Mouse (Mus musculus): ENCODE results near the gene Pip4k2a. TPM values are rescaled to one million over a fixed set of nuclear protein-coding genes. Genes with fewer than 3 reads are reported as not detected.

Pip4k2a gene
- polyA plus RNA-seq, 1 experiment from 2014 or later = 7.5 TPM

DNA sequence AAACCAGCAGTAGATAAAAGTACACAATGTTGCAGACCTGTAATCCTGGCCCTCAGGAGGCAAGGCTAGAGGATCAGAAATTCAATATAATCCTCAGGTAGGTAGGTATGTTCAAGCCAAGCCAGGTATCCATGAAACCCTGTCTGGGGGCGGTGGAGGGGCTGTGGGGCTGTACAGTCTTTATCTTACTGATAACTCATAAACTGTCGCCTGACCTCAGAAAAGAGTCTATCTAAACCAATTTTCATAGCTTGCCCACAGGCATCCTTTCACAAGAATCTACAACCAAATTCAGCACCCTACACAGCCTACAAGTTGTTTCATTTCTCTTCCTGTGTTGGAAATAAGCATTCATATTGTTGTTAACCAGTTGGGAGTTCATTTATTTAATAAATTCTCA lies 1.5 kb upstream of the Pip4k2a start:
- Histone ChIP-seq H3K9ac (no peak overlapping the region), H3K36me3 (no peaks in the 10 kb centered on the region), H3K9me3 (no peaks in the 10 kb centered on the region), H3K27ac (no peak overlapping the region), H3K4me1 (peaks cover 17% of the 10 kb centered on the region), H3K4me3 (no peak overlapping the region), H3K4me2 (no peak overlapping the region), H3K27me3 (no peaks in the 10 kb centered on the region)
- 87% methylated on average over 2 of the region's 2 CpGs for whole genome bisulfite sequencing
- no peak for ATAC-seq (ENCODE audit: insufficient number of reproducible peaks, insufficient read depth, low FRiP score, low TSS enrichment, low read depth)

DNA sequence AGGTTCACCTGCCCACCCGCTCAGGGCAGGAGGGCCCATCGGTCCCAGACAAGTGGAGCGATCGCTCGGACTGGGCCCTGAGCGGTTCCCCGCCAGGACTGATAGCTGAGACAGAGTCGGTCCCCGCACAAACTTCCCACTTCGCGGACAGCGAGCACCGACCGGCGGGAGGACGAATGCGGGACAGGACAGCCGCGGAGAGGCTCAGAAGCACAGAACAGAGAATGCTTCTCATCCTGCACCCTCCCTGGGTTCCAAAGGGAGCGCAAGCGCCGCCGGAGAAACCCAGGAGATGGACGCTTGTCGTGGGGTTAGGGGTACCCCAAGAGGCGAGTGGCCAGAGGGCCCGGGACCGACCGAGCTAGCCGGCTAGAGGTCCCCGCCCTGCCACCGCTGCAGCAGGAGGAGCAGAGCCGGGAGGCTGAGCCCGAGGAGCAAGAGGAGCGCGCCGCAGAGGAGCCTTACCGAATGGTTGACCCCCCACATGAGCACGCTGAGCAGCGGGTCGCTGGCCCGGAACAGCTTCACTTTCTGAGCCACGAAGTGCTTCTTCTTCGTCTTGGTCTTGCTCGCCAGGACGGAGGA lies 447 bp downstream of the Pip4k2a start:
- no peaks in the 10 kb centered on the region for H3K27me3 ChIP-seq
- peak overlapping the region; percentile 97 for H3K4me2 ChIP-seq
- H3K9me3 ChIP-seq = no peaks in the 10 kb centered on the region
- H3K9ac ChIP-seq = peak overlapping the region; percentile 83
- peak; percentile 50; the same call in 1 of the 2 replicates for ATAC-seq (ENCODE audit: insufficient number of reproducible peaks, insufficient read depth, low FRiP score, low TSS enrichment, low read depth)
- under 1% methylated on average over 46 of the region's 46 CpGs for WGBS
- H3K27ac ChIP-seq = peak overlapping the region; percentile 89
- H3K4me1 ChIP-seq = peaks cover 21% of the 10 kb centered on the region
- no peaks in the 10 kb centered on the region for H3K36me3 ChIP-seq
- H3K4me3 ChIP-seq = peak overlapping the region; percentile 77

DNA sequence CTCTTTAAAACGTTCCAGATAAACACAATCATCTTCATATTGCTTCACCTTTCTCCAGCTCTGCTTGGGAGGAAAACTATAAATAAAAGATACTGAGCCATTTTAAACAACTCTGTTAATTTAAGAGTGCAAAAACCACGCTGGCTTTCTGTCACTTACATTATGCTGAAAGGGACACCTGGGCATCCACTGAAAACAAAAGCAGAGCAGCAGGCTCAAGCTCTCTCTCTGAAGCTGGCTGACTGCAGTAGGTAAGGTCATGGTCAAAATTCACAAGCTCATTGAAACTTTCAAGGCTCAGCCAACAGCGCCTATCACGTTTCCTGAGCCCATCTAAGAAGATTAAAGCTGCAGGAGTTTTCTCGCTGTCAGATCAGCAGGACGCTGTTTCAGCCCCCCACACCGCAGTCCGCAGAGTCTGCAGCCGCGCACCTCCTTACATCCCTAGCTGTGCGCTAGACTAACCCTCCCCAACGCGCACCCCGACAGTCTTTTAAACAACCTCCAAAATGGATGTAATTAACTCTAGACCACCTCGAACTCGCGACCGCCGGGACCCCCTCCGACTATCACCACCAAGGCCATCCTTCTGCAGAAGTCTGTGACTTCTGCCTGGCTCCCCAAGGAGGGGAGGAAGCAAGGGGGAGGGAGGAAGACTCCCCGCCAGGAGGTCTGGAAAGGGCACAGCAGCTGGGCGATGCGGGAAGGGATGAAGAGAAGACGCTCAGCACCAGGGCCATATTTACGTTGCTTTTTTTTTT lies 1.3 kb downstream of the Pip4k2a start:
- Histone ChIP-seq H3K9ac (peak overlapping the region; percentile 83), H3K4me2 (peak overlapping the region; percentile 97), H3K36me3 (no peaks in the 10 kb centered on the region), H3K4me1 (peaks cover 21% of the 10 kb centered on the region), H3K4me3 (peak overlapping the region; percentile 77), H3K27ac (no peak overlapping the region), H3K27me3 (no peaks in the 10 kb centered on the region), H3K9me3 (no peaks in the 10 kb centered on the region)
- under 1% methylated on average over 25 of the region's 25 CpGs for WGBS
- no peak for ATAC-seq (ENCODE audit: insufficient number of reproducible peaks, insufficient read depth, low FRiP score, low TSS enrichment, low read depth)

DNA sequence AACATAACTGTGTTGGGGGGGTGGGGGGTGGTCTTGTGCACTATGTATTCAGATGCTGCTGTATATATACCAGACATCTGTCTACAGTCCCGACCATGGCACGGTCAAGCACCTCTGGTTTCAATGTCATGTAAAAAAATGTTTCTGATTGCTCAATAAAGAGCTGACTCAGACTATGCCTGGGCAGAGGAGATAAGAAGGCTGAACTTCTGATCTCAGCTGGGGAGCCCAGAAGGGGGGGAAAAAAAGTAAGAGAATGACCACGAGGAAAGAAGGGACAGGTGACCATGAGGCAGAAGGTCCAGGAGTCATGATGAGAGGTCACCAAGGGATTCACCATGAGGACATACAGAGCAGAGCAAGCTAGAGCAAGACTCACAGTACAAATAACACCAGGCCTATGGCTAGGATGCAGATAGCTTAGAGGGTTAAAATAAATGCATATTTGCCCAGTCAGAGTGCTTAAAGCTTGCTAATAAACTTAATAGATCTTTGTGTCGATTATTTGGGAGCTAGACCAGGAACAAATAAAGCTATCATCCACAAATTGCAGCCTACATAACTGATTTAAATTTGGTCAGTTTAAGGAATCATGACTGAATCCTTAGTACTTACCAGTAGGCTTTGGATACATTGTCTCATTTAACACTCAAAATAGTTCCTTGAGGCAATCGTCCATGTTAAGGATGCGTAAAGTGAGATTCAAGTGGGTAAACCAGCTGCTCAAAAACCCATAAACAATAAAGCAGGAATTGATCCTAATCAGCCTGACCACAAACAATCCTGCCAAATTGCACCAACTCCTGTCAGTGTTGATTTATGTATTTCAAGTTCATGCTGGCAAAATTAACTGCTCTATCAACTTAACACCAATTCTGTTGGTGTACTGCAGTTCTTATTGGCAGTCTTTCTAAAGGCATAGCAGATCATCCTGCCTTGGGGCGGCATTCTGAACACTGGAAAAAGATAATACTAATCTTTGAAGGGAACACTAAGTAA lies 5.1 kb downstream of the Pip4k2a start:
- no peak for ATAC-seq (ENCODE audit: insufficient number of reproducible peaks, insufficient read depth, low FRiP score, low TSS enrichment, low read depth)

DNA sequence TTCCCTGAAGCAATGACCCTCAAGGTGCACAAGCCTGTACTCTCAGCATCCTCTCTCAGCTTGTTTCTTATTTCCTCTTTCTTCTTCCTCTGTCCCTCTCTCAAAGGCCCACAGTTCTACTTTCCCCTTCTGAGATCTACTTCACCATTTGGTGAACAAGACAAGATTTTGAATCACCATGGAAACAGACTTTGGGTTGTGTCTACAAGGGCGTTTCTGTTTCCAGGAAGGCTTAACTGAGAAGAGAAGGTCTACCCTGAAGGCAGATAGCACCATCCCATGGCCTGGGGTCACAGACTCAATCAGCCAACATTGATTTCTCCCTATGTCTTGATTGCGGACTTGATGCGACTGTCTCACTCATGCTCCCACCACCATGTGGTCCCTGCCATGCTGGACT lies 9.0 kb downstream of the Pip4k2a start:
- Histone ChIP-seq H3K9ac (no peak overlapping the region), H3K4me1 (peaks cover under 1% of the 10 kb centered on the region; the same call in 1 of the 2 replicates), H3K36me3 (no peaks in the 10 kb centered on the region), H3K27ac (no peak overlapping the region), H3K9me3 (no peaks in the 10 kb centered on the region), H3K4me3 (no peak overlapping the region), H3K4me2 (no peak overlapping the region), H3K27me3 (no peaks in the 10 kb centered on the region)
- WGBS = 83% methylated on average over 3 of the region's 3 CpGs
- no peak for ATAC-seq (ENCODE audit: insufficient number of reproducible peaks, insufficient read depth, low FRiP score, low TSS enrichment, low read depth)

More for the DNA sequence above, 5.1 kb downstream of the Pip4k2a start:
- Histone ChIP-seq H3K9me3 (no peaks in the 10 kb centered on the region), H3K27ac (no peak overlapping the region), H3K36me3 (no peaks in the 10 kb centered on the region), H3K4me2 (no peak overlapping the region), H3K4me3 (no peak overlapping the region), H3K9ac (no peak overlapping the region), H3K27me3 (no peaks in the 10 kb centered on the region), H3K4me1 (peaks cover 18% of the 10 kb centered on the region)
- 75% methylated on average over 7 of the region's 7 CpGs for WGBS

DNA sequence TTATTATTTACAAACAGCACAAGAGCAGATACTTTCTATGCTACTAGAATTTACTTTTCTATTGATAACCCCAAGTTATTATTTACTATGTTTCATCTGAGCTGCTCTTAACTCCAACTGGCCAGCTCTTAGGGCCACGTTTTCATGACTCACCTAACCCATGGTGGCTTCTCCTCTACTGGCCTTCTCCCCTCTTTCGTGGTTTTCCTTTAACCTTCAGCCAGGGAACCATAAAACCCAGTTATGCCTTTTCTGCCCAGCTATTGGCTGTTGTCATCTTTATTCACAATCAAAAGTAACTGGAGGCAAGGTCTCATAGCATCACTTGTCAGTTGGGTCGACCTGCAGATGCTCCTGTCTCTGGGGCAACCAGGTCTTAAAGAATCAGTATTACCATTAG lies 12.4 kb downstream of the Pip4k2a start:
- WGBS = 81% methylated on average over 3 of the region's 3 CpGs
- ATAC-seq (ENCODE audit: insufficient number of reproducible peaks, insufficient read depth, low FRiP score, low TSS enrichment, low read depth) = no peak
- Histone ChIP-seq H3K9ac (no peak overlapping the region), H3K4me3 (no peak overlapping the region), H3K4me2 (no peak overlapping the region), H3K27me3 (no peaks in the 10 kb centered on the region), H3K27ac (no peak overlapping the region), H3K4me1 (no peaks in the 10 kb centered on the region), H3K9me3 (no peaks in the 10 kb centered on the region), H3K36me3 (no peaks in the 10 kb centered on the region)

DNA sequence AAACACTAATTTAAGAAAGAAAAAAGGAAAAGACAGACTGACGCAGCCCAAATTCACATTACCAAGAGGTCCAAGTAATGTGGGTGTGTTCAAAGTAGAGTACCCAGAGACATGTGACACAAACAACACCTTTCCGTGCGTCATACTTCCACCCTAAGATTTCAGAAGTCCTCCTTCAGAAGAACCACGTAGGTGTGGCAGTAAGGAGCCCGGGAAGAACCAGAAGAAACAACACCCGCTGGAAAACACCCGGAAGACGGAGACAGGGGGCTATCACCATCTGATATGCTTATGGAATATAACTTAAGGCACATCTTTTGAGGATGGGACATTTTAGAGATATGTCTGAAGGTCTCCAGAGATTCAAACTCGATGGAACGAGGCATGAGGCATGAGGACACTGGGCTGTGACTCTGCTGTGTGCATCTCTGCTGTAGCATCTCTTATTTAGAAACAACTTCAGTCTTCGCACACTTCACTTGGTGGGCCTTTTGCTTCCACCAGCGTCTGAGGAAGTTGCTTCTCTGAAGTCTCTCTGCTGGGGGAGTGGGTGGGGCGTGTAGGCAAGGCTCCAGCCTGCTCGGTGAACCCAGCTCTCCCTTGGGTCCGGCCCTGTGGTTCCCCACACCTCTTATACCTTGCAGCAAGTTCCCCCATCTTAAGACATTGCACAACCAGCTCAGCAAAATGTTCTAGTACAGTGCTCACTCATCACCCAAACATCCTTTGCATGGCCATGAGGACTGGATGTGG lies 13.7 kb downstream of the Pip4k2a start:
- Histone ChIP-seq H3K27ac (no peak overlapping the region), H3K27me3 (no peaks in the 10 kb centered on the region), H3K9ac (no peak overlapping the region), H3K4me3 (no peak overlapping the region), H3K4me1 (peaks cover 6% of the 10 kb centered on the region; the same call in 1 of the 2 replicates), H3K9me3 (no peaks in the 10 kb centered on the region), H3K36me3 (no peaks in the 10 kb centered on the region), H3K4me2 (no peak overlapping the region)
- no peak for ATAC-seq (ENCODE audit: insufficient number of reproducible peaks, insufficient read depth, low FRiP score, low TSS enrichment, low read depth)
- WGBS = 92% methylated on average over 15 of the region's 15 CpGs

DNA sequence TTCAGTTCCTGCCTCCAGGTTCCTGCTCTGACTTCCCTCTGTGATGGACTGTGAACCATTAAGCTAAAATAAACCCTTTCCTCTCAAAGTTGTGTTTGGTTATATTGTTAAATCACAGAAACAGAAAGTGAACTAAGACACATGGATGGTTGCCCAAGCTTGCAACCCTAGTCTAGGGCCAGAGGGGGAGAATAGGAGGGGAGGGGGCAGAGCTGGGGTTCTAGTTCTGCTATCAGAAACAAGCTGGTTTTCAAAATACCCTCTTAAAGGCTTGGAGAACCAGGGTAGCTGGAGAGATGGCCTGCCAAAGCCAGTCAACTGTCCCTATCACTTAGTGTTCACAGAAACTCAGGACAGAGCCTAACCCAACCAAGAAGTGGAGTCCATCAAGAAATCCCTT lies 14.4 kb downstream of the Pip4k2a start:
- ATAC-seq (ENCODE audit: insufficient number of reproducible peaks, insufficient read depth, low FRiP score, low TSS enrichment, low read depth) = no peak
- Histone ChIP-seq H3K4me1 (peaks cover 6% of the 10 kb centered on the region; the same call in 1 of the 2 replicates), H3K9me3 (no peaks in the 10 kb centered on the region), H3K36me3 (no peaks in the 10 kb centered on the region), H3K27me3 (no peaks in the 10 kb centered on the region), H3K9ac (no peak overlapping the region), H3K27ac (no peak overlapping the region), H3K4me2 (no peak overlapping the region), H3K4me3 (no peak overlapping the region)

DNA sequence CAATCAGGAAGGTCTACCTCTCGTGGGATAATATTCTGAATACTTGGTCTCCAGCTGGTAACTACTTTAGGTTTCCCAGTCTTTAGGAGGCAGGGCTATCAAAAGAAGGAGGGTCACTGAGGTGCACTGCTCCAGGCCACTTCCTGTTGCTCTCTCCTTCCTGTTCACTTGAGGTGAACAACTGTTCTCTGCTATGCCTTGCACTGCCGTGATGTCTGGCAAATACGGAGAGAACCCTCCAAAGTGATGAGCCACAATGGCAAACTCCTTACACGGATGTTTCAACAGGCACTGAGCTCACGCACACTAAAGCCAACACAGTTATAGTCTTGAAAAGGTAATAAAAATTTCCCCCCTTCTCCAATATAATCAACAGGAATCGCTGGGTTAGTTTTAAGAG lies 15.3 kb downstream of the Pip4k2a start:
- no peak overlapping the region for H3K4me2 ChIP-seq
- H3K27ac ChIP-seq = no peak overlapping the region
- H3K4me3 ChIP-seq = no peak overlapping the region
- H3K36me3 ChIP-seq = no peaks in the 10 kb centered on the region
- no peak for ATAC-seq (ENCODE audit: insufficient number of reproducible peaks, insufficient read depth, low FRiP score, low TSS enrichment, low read depth)
- H3K9me3 ChIP-seq = no peaks in the 10 kb centered on the region
- peaks cover 6% of the 10 kb centered on the region; the same call in 1 of the 2 replicates for H3K4me1 ChIP-seq
- H3K9ac ChIP-seq = no peak overlapping the region
- H3K27me3 ChIP-seq = no peaks in the 10 kb centered on the region
- 71% methylated on average over 6 of the region's 6 CpGs for WGBS

DNA sequence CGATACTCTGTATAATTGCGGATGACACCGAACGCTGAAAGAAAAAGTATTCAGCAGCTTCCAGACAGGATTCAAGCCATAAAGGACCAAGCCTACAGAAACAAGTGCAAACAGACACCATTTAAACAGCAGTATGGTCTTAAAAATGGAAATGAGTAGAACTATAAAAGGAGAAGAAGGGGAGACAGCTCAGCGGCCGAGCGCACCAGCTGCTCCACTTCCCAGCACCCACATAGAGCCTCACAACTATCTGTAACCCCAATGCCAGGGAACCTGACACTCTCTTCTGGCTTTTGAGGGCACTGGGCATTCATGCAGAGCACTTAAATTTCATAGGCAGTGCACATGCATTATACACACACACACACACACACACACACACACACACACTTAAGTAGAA lies 18.3 kb downstream of the Pip4k2a start:
- H3K4me3 ChIP-seq = no peak overlapping the region
- no peaks in the 10 kb centered on the region for H3K9me3 ChIP-seq
- no peak overlapping the region for H3K27ac ChIP-seq
- peaks cover 11% of the 10 kb centered on the region; the same call in 1 of the 2 replicates for H3K4me1 ChIP-seq
- no peak for ATAC-seq (ENCODE audit: insufficient number of reproducible peaks, insufficient read depth, low FRiP score, low TSS enrichment, low read depth)
- WGBS = 90% methylated on average over 7 of the region's 7 CpGs
- no peak overlapping the region for H3K4me2 ChIP-seq
- H3K36me3 ChIP-seq = no peaks in the 10 kb centered on the region
- no peaks in the 10 kb centered on the region for H3K27me3 ChIP-seq
- no peak overlapping the region for H3K9ac ChIP-seq

DNA sequence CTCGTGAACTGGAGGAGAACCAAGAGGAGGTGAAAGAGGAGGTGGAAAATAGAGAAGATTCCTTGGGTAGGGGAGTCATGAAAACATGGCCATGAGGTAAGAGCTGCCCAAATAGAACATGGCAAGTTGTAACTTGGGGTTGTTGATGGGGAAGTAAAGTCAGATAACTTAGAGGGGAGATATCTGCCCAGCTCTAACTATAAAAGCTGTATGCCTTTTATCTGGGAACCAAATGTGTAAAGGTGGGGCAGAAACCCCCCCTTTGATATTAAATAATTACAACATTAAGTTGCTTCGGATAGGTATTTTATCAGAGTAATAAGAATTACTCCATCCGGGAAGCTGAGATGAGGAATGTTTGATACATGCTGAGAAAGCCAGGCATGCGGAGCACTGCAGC lies 18.9 kb downstream of the Pip4k2a start:
- ATAC-seq (ENCODE audit: insufficient number of reproducible peaks, insufficient read depth, low FRiP score, low TSS enrichment, low read depth) = no peak
- no peak overlapping the region for H3K4me2 ChIP-seq
- H3K9ac ChIP-seq = no peak overlapping the region
- H3K36me3 ChIP-seq = no peaks in the 10 kb centered on the region
- peaks cover 11% of the 10 kb centered on the region; the same call in 1 of the 2 replicates for H3K4me1 ChIP-seq
- 85% methylated on average over 4 of the region's 4 CpGs for WGBS
- H3K9me3 ChIP-seq = no peaks in the 10 kb centered on the region
- H3K27me3 ChIP-seq = no peaks in the 10 kb centered on the region
- H3K27ac ChIP-seq = no peak overlapping the region
- no peak overlapping the region for H3K4me3 ChIP-seq
